Mouse (Mus musculus): ENCODE results near the gene Klk11.

The Klk11 gene

GRCm38 (mm10) chr7:43774364-43774763, at the start of gene Klk11:
Klk11 (plus strand) TSS chr7:43774604.
- DNase-seq, result no peak

- DNase-seq, result no peak
Measured at GRCm38 (mm10) chr7:43747788-43748187, 26.6 kb upstream of the Klk11 start.

GRCm38 (mm10) chr7:43752806-43753205, 21.6 kb upstream of the Klk11 start:
- no peak for DNase-seq

- DNase-seq, result no peak
Measured at GRCm38 (mm10) chr7:43766484-43766883, 7.9 kb upstream of the Klk11 start.

GRCm38 (mm10) chr7:43768597-43768996, 5.8 kb upstream of the Klk11 start, which contains the start of gene Klk12:
Klk12 (plus strand) TSS chr7:43768897.
- no peak for DNase-seq

GRCm38 (mm10) chr7:43769636-43770035, 4.8 kb upstream of the Klk11 start:
- no peak for DNase-seq

GRCm38 (mm10) chr7:43770701-43771100, 3.7 kb upstream of the Klk11 start:
- DNase-seq, result no peak

GRCm38 (mm10) chr7:43771916-43772315, 2.5 kb upstream of the Klk11 start:
- no peak for DNase-seq

GRCm38 (mm10) chr7:43772901-43773300, 1.5 kb upstream of the Klk11 start:
- no peak for DNase-seq

GRCm38 (mm10) chr7:43774802-43775201, 398 bp downstream of the Klk11 start:
- no peak for DNase-seq

GRCm38 (mm10) chr7:43775311-43776057, 1.1 kb downstream of the Klk11 start:
- DNase-seq, result no peak

GRCm38 (mm10) chr7:43776506-43776905, 2.1 kb downstream of the Klk11 start:
- DNase-seq, result no peak

GRCm38 (mm10) chr7:43777423-43777822, 3.0 kb downstream of the Klk11 start:
- DNase-seq, result no peak

- no peak for DNase-seq
Measured at GRCm38 (mm10) chr7:43778176-43778970, 4.0 kb downstream of the Klk11 start.

GRCm38 (mm10) chr7:43780241-43780640, 5.8 kb downstream of the Klk11 start:
- no peak for DNase-seq

GRCm38 (mm10) chr7:43780746-43781145, 6.3 kb downstream of the Klk11 start, which contains the start of gene Klk10:
Klk10 (plus strand) TSS chr7:43781035.
- no peak for DNase-seq

GRCm38 (mm10) chr7:43781541-43781940, 7.1 kb downstream of the Klk11 start:
- no peak for DNase-seq

- peak; percentile 76 for DNase-seq
Measured at GRCm38 (mm10) chr7:43782275-43783265, 8.2 kb downstream of the Klk11 start.

- no peak for DNase-seq
Measured at GRCm38 (mm10) chr7:43785286-43785685, 10.9 kb downstream of the Klk11 start.

- no peak for DNase-seq
Measured at GRCm38 (mm10) chr7:43788096-43788495, 13.7 kb downstream of the Klk11 start.

GRCm38 (mm10) chr7:43789295-43789694, 14.9 kb downstream of the Klk11 start:
- no peak for DNase-seq

GRCm38 (mm10) chr7:43791591-43791990, 17.2 kb downstream of the Klk11 start, which contains the start of gene Klk9:
Klk9 (plus strand) TSS chr7:43791891.
- no peak for DNase-seq

- no peak for DNase-seq
Measured at GRCm38 (mm10) chr7:43796355-43796754, 22.0 kb downstream of the Klk11 start.

All from right cerebral cortex, postnatal 14 days (tissue).